Mouse (Mus musculus) heart, embryonic 10.5 days (tissue): ENCODE data around the gene Col19a1. TPM values are rescaled to one million over a fixed set of nuclear protein-coding genes. Genes with fewer than 3 reads are reported as not detected.

Source experiments
- DNase-seq: peaks from one replicate; pipeline ENCODE4 v3.0.0-alpha.2; 2017; ENCODE audit warnings: low spot score
- H3K27ac ChIP-seq: fragments of 300-500 bp; sonication (generic); 2 replicates; pipeline ENCODE4 v1.5.1; 2016; ENCODE audit warnings: mild to moderate bottlenecking
- H3K27me3 ChIP-seq: fragments of 300-500 bp; sonication (generic); 2 replicates; pipeline ENCODE4 v1.6.1; 2016; ENCODE audit warnings: mild to moderate bottlenecking; ENCODE audit not compliant: poor library complexity, insufficient read depth, severe bottlenecking
- H3K36me3 ChIP-seq: fragments of 300-500 bp; sonication (generic); 2 replicates; pipeline ENCODE4 v1.6.1; 2016; ENCODE audit warnings: mild to moderate bottlenecking, moderate library complexity
- H3K4me1 ChIP-seq: fragments of 300-500 bp; sonication (generic); 2 replicates; pipeline ENCODE4 v1.6.1; 2016; ENCODE audit warnings: mild to moderate bottlenecking
- H3K4me3 ChIP-seq: fragments of 300-500 bp; sonication (generic); 2 replicates; pipeline ENCODE4 v1.5.1; 2016; ENCODE audit warnings: mild to moderate bottlenecking, moderate library complexity
- H3K9me3 ChIP-seq: fragments of 300-500 bp; sonication (generic); 2 replicates; pipeline ENCODE4 v1.6.1; 2016; ENCODE audit warnings: mild to moderate bottlenecking, moderate library complexity
- WGBS: fragments of 180-500 bp; shearing (Covaris S2); methylation state at CpG from one replicate; pipeline ENCODE4 v1.1.7; 2016; 5-methylcytosine and 5-hydroxymethylcytosine counted together
- polyA plus RNA-seq: library from polyadenylated mRNA; unstranded; fragments of >200 nt; fragmentation: Nextera tagmentation; extraction: Ambion mirVana; gene quantifications from 2 replicates; pipeline ENCODE4 v1.2.1, GENCODE M21; 2016

The Col19a1 gene
- polyA plus RNA-seq, 1 experiment from 2014 or later: 0.23 TPM

DNA sequence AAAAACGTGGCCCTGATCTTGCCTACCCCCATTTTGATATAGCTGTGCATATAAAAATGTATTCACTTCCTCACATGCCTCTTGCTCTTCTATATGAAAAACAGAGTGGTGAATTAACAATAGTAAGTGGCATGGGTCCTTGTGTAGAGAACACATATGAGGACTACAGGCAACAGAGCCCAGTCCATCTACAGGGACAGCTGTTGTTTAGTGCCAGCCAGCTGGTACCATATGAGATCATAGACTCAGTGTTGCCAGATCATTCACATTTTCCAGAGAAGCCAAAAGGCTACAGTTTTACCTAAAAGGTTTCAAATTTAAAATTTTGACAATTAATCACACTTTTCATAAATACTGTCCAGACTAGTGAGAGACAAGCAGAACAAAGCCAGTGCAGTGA is 47.4 kb downstream of the Col19a1 start:
- no peak for DNase-seq
- Histone ChIP-seq H3K9me3 (no peaks in the 10 kb centered on the region), H3K27ac (no peak overlapping the region), H3K4me1 (no peaks in the 10 kb centered on the region), H3K4me3 (no peak overlapping the region), H3K36me3 (no peaks in the 10 kb centered on the region), H3K27me3 (no peaks in the 10 kb centered on the region)
- WGBS: 63% methylated on average over 1 of the region's 1 CpGs

DNA sequence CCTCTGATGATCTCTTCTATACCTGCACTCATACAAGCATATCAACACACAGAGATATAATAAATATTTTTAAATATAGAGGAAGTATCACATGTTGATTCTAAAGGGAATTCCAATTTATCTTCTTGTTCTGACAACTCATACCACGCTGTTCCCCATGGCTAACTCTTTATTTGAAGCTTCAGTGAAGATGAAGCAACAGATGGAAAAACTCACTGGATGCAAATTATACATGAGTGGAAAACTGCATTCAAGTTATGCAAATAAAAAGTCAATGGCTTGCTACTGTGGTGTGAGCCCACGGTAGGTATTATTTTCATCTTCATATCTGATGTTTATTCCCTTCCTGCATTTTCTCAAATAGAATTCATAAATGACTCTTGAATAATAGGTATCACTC is 60.1 kb downstream of the Col19a1 start:
- H3K27me3 ChIP-seq: no peaks in the 10 kb centered on the region
- no peaks in the 10 kb centered on the region for H3K9me3 ChIP-seq
- no peak for DNase-seq
- no peak overlapping the region for H3K27ac ChIP-seq
- no peak overlapping the region for H3K4me3 ChIP-seq
- 83% methylated on average over 2 of the region's 2 CpGs for WGBS
- no peaks in the 10 kb centered on the region for H3K4me1 ChIP-seq
- H3K36me3 ChIP-seq: no peaks in the 10 kb centered on the region

DNA sequence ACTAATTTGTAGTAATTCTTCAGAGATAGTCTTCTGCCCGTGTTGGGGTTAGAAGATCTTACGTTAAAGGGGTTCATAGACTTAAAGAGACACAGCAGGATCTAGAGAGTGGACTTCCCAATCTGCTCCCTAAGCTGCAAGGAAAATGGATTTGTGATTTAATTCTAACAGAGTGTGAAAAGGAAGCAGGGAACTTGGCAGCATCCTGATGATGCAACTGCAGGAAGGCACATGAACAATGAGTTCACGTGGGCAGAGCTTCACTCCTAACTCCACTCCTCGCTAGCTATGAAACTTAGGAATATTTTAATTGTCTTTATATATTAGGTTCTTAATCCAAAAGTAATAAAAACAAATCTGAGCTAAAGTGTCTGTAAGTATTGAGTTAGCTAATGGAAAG is 69.8 kb downstream of the Col19a1 start:
- H3K9me3 ChIP-seq: no peaks in the 10 kb centered on the region
- no peaks in the 10 kb centered on the region for H3K27me3 ChIP-seq
- H3K4me1 ChIP-seq: no peaks in the 10 kb centered on the region
- H3K4me3 ChIP-seq: no peak overlapping the region
- WGBS: 82% methylated on average over 4 of the region's 4 CpGs
- H3K36me3 ChIP-seq: no peaks in the 10 kb centered on the region
- H3K27ac ChIP-seq: no peak overlapping the region
- DNase-seq: no peak

DNA sequence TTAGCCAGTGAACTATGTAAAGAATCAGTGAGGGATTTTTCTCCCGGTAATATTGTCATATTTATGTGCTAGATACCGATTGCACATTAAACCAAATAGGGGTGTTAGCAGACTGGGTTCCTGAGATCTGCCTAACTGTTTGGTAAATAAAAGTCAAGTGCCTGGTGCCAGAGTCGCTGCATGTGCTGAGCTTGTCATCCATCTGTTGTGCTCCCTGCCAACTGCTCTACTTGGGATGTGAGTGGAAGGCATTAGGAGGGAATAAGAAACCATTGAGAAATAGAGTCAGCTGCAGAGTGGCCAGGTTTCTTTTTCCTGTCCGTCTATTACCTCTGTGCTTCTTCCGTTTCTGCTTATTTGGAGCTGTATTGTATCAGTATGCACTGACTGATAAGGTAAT is 71.9 kb downstream of the Col19a1 start:
- H3K9me3 ChIP-seq: no peaks in the 10 kb centered on the region
- WGBS: 78% methylated on average over 5 of the region's 5 CpGs
- no peaks in the 10 kb centered on the region for H3K36me3 ChIP-seq
- H3K4me1 ChIP-seq: no peaks in the 10 kb centered on the region
- H3K27me3 ChIP-seq: no peaks in the 10 kb centered on the region
- DNase-seq: no peak
- H3K4me3 ChIP-seq: no peak overlapping the region
- H3K27ac ChIP-seq: no peak overlapping the region

DNA sequence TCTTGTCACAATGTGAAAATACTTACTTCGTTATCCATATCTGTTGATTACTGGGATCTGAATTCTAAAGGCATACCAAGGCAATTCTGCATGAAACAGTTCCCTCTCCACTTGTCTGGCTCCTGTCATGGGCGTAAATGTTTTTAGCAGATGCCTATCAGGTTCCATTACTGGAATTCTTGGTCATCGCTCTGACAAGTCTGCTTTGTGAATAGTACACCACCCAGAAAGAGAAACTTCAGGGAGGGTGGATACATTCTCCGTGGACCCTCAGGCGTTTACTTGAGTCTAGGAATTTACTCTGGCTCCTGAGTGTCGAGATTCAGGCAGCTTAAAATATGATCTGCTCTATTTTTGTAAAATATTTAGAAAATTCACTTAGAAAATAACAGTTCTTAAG is 75.7 kb downstream of the Col19a1 start:
- H3K9me3 ChIP-seq: no peaks in the 10 kb centered on the region
- H3K4me3 ChIP-seq: no peak overlapping the region
- H3K27me3 ChIP-seq: no peaks in the 10 kb centered on the region
- H3K27ac ChIP-seq: no peak overlapping the region
- WGBS: 64% methylated on average over 6 of the region's 6 CpGs
- H3K36me3 ChIP-seq: no peaks in the 10 kb centered on the region
- H3K4me1 ChIP-seq: no peaks in the 10 kb centered on the region
- no peak for DNase-seq

DNA sequence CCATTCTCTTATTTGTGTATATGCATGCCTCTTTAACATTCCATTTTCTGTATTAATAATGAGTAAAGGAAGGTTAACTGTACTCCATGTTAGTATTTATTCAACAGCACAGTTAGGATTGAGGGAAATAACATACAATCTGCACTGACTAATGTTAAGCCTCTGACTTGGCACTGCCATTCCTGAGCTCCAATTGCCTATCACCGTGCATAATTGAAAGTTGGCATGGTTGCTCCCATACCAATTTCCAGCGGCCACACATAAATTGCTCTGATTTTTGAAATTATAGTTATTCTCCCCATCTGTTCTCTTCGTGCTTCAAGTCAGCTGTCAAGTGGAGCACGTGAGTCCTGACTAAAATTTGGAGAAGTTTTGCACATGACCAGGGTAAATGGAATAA is 91.9 kb downstream of the Col19a1 start:
- no peaks in the 10 kb centered on the region for H3K4me1 ChIP-seq
- no peak for DNase-seq
- WGBS: 92% methylated on average over 4 of the region's 4 CpGs

DNA sequence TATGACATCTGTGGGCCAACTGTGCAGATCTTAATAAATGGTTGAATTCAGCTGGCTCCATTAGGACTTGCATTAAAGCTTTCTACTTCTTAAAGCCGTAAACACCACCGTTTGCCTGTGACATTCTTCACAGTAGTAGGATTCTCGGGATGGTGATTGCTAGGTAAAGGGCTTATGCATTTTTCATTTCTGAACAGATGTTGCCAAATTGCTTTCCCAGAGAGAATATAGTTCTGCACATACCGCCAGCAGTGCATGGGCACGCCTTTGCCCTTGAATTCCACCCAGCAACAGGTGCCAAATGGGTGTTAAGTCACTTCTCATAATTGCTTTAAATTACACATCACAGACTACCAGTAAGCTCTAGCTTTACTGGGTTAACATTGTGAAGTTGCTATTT is 103.1 kb downstream of the Col19a1 start:
- DNase-seq: no peak
- H3K27me3 ChIP-seq: no peaks in the 10 kb centered on the region
- no peak overlapping the region for H3K27ac ChIP-seq
- WGBS: 79% methylated on average over 5 of the region's 5 CpGs
- no peaks in the 10 kb centered on the region for H3K4me1 ChIP-seq
- H3K36me3 ChIP-seq: no peaks in the 10 kb centered on the region
- no peaks in the 10 kb centered on the region for H3K9me3 ChIP-seq
- no peak overlapping the region for H3K4me3 ChIP-seq

More for the DNA sequence above, 91.9 kb downstream of the Col19a1 start:
- Histone ChIP-seq H3K27ac (no peak overlapping the region), H3K9me3 (no peaks in the 10 kb centered on the region), H3K27me3 (no peaks in the 10 kb centered on the region), H3K4me3 (no peak overlapping the region), H3K36me3 (no peaks in the 10 kb centered on the region)

DNA sequence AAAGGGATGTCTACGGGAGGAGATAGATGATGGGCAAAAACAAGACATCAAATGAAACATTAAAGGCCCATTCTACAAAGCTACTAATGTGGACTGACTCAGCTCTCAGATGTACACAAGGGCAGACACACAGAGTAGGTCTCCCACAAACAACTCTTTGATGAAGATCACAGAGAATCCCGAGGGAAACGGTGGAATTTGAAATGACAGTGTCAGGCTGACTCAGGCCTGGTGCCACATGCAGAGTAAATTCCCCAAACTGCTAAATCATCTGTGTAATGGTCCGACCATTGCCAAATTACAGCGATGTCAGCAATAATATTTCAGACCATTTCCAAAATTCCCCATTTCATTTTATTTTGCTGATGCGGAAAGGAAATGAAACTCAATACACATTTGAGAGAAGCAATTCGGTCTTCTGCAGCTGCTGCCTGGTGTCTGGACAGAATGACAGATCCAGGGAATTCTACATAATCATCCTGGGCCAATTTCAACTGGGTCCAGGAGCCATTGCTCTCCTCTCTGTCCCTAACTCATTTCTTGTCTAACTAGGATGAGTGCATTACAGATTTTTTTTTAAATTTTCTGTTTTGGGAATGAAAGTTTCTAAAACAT is 116.1 kb downstream of the Col19a1 start:
- no peaks in the 10 kb centered on the region for H3K9me3 ChIP-seq
- no peak overlapping the region for H3K27ac ChIP-seq
- H3K4me1 ChIP-seq: no peaks in the 10 kb centered on the region
- no peak overlapping the region for H3K4me3 ChIP-seq
- WGBS: 81% methylated on average over 7 of the region's 7 CpGs
- no peaks in the 10 kb centered on the region for H3K36me3 ChIP-seq
- no peaks in the 10 kb centered on the region for H3K27me3 ChIP-seq
- no peak for DNase-seq

DNA sequence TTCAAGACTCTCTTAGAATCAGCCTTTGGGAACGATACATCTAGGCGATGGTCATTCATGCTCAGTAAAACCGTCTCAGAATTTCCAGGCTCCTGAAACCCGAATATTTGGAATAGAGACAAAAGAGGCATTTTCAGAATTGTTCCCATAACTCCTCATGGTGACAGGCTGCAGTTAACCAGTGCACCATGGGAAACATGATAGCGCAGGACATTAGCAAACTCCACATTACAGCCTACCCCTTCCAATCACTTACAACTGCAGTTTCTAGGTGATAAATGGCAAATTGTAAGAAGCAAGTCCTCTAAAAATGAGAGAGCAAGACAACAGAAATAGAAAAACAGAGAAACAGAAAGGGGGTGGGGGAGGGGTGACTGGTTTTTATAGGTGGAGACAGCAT is 116.6 kb downstream of the Col19a1 start:
- no peak for DNase-seq
- H3K9me3 ChIP-seq: no peaks in the 10 kb centered on the region
- WGBS: 80% methylated on average over 5 of the region's 5 CpGs

DNA sequence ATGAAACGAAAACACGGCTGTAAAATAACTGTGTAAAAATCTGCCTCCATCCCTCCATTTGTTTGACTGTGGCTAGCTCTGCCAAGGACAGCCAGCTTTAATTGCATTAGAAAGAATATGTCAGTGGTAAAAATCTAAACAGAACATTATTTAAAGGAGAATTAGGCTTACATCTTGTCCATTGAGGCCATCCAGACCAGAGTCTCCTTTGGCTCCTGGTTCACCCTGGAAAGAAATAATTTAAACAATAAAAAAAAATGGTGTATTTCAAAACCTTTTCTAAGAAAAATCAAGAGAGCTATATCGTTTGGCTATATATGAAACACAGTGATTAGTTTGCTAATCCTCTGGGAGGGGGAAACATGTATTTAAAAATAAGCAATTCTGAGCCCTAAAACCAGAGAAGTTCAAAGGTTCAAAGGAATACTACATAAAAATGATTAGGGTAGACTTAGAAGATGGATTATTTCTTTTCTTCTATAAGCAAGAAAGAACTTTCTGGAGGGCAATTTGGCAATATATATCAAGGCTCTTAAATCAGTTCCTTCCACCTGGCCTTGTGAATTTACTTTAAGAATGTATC is 125.9 kb downstream of the Col19a1 start:
- no peaks in the 10 kb centered on the region for H3K36me3 ChIP-seq
- no peak for DNase-seq
- H3K4me1 ChIP-seq: no peaks in the 10 kb centered on the region
- H3K27ac ChIP-seq: no peak overlapping the region
- no peaks in the 10 kb centered on the region for H3K9me3 ChIP-seq
- H3K4me3 ChIP-seq: no peak overlapping the region
- no peaks in the 10 kb centered on the region for H3K27me3 ChIP-seq
- 77% methylated on average over 3 of the region's 3 CpGs for WGBS

More for the DNA sequence above, 116.6 kb downstream of the Col19a1 start:
- no peaks in the 10 kb centered on the region for H3K4me1 ChIP-seq
- no peaks in the 10 kb centered on the region for H3K36me3 ChIP-seq
- H3K27me3 ChIP-seq: no peaks in the 10 kb centered on the region
- no peak overlapping the region for H3K4me3 ChIP-seq
- no peak overlapping the region for H3K27ac ChIP-seq

DNA sequence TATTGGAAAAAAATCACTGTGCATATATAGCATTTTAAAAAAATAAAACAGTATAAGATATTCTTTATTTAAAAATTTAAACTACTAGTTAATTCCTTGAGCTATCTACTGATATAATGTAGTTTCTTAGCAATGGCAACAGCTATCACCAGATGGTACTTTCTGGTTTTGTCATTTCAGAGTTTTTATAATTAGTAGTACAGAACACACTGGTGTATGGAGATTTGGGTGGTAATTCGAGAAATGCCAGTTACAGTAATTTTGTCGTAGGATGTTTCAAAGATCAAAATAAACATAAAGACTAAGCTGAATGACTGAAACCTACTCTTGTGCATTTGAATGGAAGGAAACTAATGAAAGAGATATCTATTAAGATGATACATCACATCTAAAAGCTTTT is 129.3 kb downstream of the Col19a1 start:
- WGBS: 77% methylated on average over 2 of the region's 2 CpGs
- Histone ChIP-seq H3K36me3 (no peaks in the 10 kb centered on the region), H3K27ac (no peak overlapping the region), H3K27me3 (no peaks in the 10 kb centered on the region), H3K4me3 (no peak overlapping the region), H3K4me1 (no peaks in the 10 kb centered on the region), H3K9me3 (no peaks in the 10 kb centered on the region)
- no peak for DNase-seq

DNA sequence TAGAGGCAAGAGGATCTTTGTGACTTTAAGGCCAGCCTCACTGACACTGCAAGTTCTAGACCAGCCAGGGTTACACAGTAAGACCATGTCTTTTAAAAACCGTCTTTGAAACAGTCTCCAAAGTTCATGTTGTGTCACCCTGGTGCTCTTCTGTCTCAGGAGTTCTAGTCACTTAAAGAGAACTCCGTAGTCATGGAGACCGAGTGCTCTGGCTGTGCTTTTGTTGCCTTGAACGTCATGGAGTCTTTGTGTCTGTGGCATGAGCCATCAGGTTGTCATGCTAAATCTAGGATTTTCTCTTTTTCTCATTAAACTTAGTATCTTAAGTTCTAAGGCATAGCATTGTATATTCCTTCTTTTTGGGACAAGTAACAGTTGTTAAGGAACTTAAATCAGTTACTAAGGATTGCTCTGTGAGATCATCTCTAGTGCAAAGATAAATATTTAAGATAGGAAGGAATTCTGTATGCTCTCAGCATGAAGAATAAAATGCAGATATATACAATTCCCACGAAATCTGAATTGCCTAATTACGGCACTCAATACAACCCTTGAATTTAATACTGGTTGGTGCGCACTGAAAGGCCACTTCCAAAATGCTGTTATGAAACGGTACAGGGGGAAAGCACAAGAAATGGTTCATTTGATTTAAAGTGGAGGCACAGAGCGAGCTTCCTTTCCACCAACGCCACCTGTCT is 134.6 kb downstream of the Col19a1 start:
- Histone ChIP-seq H3K4me3 (no peak overlapping the region), H3K9me3 (no peaks in the 10 kb centered on the region), H3K4me1 (no peaks in the 10 kb centered on the region), H3K27me3 (no peaks in the 10 kb centered on the region), H3K36me3 (no peaks in the 10 kb centered on the region), H3K27ac (no peak overlapping the region)
- 69% methylated on average over 10 of the region's 10 CpGs for WGBS
- no peak for DNase-seq

DNA sequence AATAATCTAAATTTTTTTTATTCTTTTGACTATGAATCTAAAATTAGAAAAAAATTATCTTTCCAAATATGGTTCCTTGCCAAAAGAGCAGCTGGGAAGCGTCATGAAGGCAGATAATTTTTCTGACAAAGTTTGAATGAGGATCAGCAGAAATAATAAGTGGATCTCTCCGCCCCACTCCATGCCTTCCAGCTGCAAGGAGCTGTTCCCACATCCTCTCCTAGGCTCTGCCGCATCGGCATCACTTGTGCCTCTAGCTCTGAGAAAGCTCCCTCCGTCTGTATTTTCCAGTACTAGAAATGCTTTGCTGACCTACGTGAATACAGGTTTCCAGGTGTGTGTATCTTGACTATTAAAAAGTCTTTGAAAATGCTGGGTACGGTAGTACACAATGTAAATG is 135.1 kb downstream of the Col19a1 start:
- no peak overlapping the region for H3K4me3 ChIP-seq
- 85% methylated on average over 7 of the region's 7 CpGs for WGBS

More for the DNA sequence above, 135.1 kb downstream of the Col19a1 start:
- H3K9me3 ChIP-seq: no peaks in the 10 kb centered on the region
- no peaks in the 10 kb centered on the region for H3K4me1 ChIP-seq
- H3K36me3 ChIP-seq: no peaks in the 10 kb centered on the region
- no peak for DNase-seq
- no peaks in the 10 kb centered on the region for H3K27me3 ChIP-seq
- no peak overlapping the region for H3K27ac ChIP-seq
